Mouse (Mus musculus) lung, embryonic 14.5 days (tissue): ENCODE measurements around the gene Svs1. TPM values are rescaled to one million over a fixed set of nuclear protein-coding genes. Genes with fewer than 3 reads are reported as not detected.

Experiments used
- ATAC-seq: fragments of 200-750 bp; cut with Nextera tagmentation; 2 replicates; pipeline ENCODE4 v1.8.0; 2017; ENCODE audit warnings: mild to moderate bottlenecking, moderate TSS enrichment, moderate library complexity; ENCODE audit not compliant: insufficient read depth
- DNase-seq: peaks from one replicate; pipeline ENCODE4 v3.0.0-alpha.2; 2015
- H3K27ac ChIP-seq: fragments of 300-500 bp; sonication (generic); 2 replicates; pipeline ENCODE4 v1.5.1; 2014; ENCODE audit warnings: low read depth, mild to moderate bottlenecking, moderate library complexity
- H3K27me3 ChIP-seq: fragments of 300-500 bp; sonication (generic); 2 replicates; pipeline ENCODE4 v1.6.1; 2014; ENCODE audit warnings: low read length, control low read depth; ENCODE audit not compliant: insufficient read depth
- H3K36me3 ChIP-seq: fragments of 300-500 bp; sonication (generic); 2 replicates; pipeline ENCODE4 v1.6.1; 2014; ENCODE audit warnings: control low read depth; ENCODE audit not compliant: insufficient read depth
- H3K4me1 ChIP-seq: fragments of 300-500 bp; sonication (generic); 2 replicates; pipeline ENCODE4 v1.6.1; 2014; ENCODE audit warnings: antibody characterized with exemption, control low read depth; ENCODE audit not compliant: insufficient read depth
- H3K4me2 ChIP-seq: fragments of 300-500 bp; sonication (generic); 2 replicates; pipeline ENCODE4 v1.6.1; 2014; ENCODE audit warnings: mild to moderate bottlenecking
- H3K4me3 ChIP-seq: fragments of 300-500 bp; sonication (generic); 2 replicates; pipeline ENCODE4 v1.5.1; 2014; ENCODE audit warnings: low read depth, low read length
- H3K9ac ChIP-seq: fragments of 300-500 bp; sonication (generic); 2 replicates; pipeline ENCODE4 v1.6.1; 2014
- H3K9me3 ChIP-seq: fragments of 300-500 bp; sonication (generic); 2 replicates; pipeline ENCODE4 v1.6.1; 2016; ENCODE audit warnings: low read depth, low read length, control low read depth
- CTCF ChIP-seq: IDR thresholded peaks from 2 replicates; pipeline ENCODE4 v1.5.1; 2016; ENCODE audit warnings: antibody characterized with exemption, low read depth
- WGBS: fragments of 180-500 bp; shearing (Covaris S2); extraction: QIAGEN DNeasy Blood & Tissue Kit; methylation state at CpG from one replicate; pipeline ENCODE4 v1.1.7; 2014; 5-methylcytosine and 5-hydroxymethylcytosine counted together
- polyA plus RNA-seq: library from polyadenylated mRNA; unstranded; fragments of >200 nt; fragmentation: Nextera tagmentation; extraction: Ambion mirVana; gene quantifications from 2 replicates; pipeline ENCODE4 v1.2.1, GENCODE M21; 2014

The Svs1 gene
- polyA plus RNA-seq, 1 experiment from 2014 or later, result not detected

DNA sequence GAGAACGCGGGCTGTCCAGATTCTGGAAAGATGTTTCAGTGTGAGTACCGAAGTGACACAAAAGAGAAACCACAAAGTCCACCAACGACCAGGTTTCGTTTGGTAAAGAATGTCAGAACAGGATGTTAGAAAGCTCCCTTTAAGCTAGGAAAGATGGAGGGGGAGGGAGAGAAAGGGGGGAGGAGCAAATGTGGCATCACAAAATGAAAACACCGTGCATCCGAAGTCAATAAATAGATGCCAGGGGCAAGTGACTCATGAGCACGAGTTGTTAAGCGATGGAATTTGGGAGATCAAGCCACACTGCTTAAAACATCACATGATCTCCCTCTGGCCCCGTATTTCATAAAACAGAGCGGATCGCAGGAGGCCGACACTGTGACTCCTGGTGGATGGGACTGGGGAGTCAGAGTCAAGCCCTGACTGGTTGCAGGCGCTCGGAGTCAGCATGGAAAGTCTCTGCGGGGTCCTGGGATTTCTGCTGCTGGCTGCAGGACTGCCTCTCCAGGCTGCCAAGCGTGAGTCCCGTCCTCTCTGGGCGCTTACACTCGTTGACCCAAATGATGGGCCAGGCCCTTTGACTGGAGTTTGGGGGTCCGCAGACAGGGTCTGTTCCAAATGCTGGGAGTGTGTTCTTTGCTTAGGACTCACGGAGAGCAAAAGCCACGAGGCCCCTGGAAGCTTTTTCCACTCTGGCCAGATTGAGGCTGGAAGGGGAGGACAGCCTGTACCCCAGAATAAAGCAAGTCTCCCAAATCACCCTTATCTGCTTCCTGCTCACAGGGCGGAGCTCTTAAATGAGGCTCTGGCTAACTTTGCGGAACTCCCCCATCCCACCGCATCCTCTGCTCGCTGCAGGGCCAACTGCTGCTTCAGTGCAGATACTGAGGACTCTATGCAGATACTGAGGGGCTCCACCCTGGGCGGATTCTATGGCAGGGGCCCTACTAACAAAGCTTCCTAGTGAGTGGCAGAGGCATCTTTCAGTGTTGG lies 49.9 kb downstream of the Svs1 start, which contains the start of gene Gpnmb:
Gene Gpnmb (plus strand): TSS at position 272 of the 993 bp plus-strand sequence.
- H3K9me3 ChIP-seq, result no peaks in the 10 kb centered on the region
- no peak within 1 kb of the TSS for H3K9ac ChIP-seq
- no peaks in the 10 kb centered on the region for H3K4me1 ChIP-seq
- 0 out of 2 replicates have a peak, but pooled peaks cover 6% of the 10 kb centered on the region for H3K27me3 ChIP-seq
- ATAC-seq, result no peak
- peak within 1 kb of the TSS; percentile 45 for H3K4me2 ChIP-seq
- 0 out of 2 replicates have a peak within 1 kb of the TSS, but pooled peaks have one; percentile 6 for H3K4me3 ChIP-seq
- peak; percentile 26 for DNase-seq
- no peak within 1 kb of the TSS for H3K27ac ChIP-seq
- no peak for TF ChIP-seq CTCF
- WGBS, result 37% methylated on average over 28 of the region's 28 CpGs
- no peaks in the 10 kb centered on the region for H3K36me3 ChIP-seq

- H3K27ac ChIP-seq, result no peak overlapping the region
- WGBS, result 63% methylated on average over 12 of the region's 12 CpGs
- DNase-seq (no peak), ATAC-seq (no peak)
- H3K36me3 ChIP-seq, result no peaks in the 10 kb centered on the region
- H3K27me3 ChIP-seq, result 0 out of 2 replicates have a peak, but pooled peaks cover 6% of the 10 kb centered on the region
- no peak overlapping the region for H3K9ac ChIP-seq
- no peaks in the 10 kb centered on the region for H3K4me1 ChIP-seq
- H3K4me3 ChIP-seq, result no peak overlapping the region
- H3K9me3 ChIP-seq, result no peaks in the 10 kb centered on the region
- TF ChIP-seq CTCF, result no peak
- H3K4me2 ChIP-seq, result no peak overlapping the region
Observed at GRCm38 (mm10) chr6:49037268-49037662, 50.6 kb downstream of the Svs1 start.

GRCm38 (mm10) chr6:49039470-49040180 lies 53.0 kb downstream of the Svs1 start:
- no peak overlapping the region for H3K27ac ChIP-seq
- DNase-seq (peak; percentile 88), ATAC-seq (0 out of 2 replicates have a peak, but pooled peaks have one; percentile 57)
- H3K27me3 ChIP-seq, result 0 out of 2 replicates have a peak, but pooled peaks cover 6% of the 10 kb centered on the region
- H3K4me3 ChIP-seq, result peak overlapping the region; percentile 29
- H3K9me3 ChIP-seq, result no peaks in the 10 kb centered on the region
- H3K4me2 ChIP-seq, result peak overlapping the region; percentile 55
- peak overlapping the region; percentile 52 for H3K9ac ChIP-seq
- TF ChIP-seq CTCF, result peak; percentile 72
- H3K4me1 ChIP-seq, result no peaks in the 10 kb centered on the region
- WGBS, result 11% methylated on average over 18 of the region's 18 CpGs
- H3K36me3 ChIP-seq, result no peaks in the 10 kb centered on the region

Other genes with a start within 250 kb of the Svs1 start
- 35.3 and 37.2 TPM in 2 replicates for gene Gimap1, start 247.8 kb upstream of the Svs1 start, polyA plus RNA-seq
- gene Gimap5, start 240.7 kb upstream of the Svs1 start, polyA plus RNA-seq, result 20.7 and 21.7 TPM in 2 replicates
- not detected in 2 replicates for gene Gimap3, start 216.0 kb upstream of the Svs1 start, polyA plus RNA-seq
- gene Tmem176a, start 145.9 kb upstream of the Svs1 start, polyA plus RNA-seq, result 213 and 226 TPM in 2 replicates
- 387 and 409 TPM in 2 replicates for gene Tmem176b, start 145.4 kb upstream of the Svs1 start, polyA plus RNA-seq
- gene Aoc1, start 114.0 kb upstream of the Svs1 start, polyA plus RNA-seq, result not detected in 2 replicates
- not detected in 2 replicates for gene 1600015I10Rik, start 57.0 kb upstream of the Svs1 start, polyA plus RNA-seq
- gene Doxl2, start 11.9 kb upstream of the Svs1 start, polyA plus RNA-seq, result not detected in 2 replicates
- gene Gpnmb, start 49.7 kb downstream of the Svs1 start, polyA plus RNA-seq, result 0.21 and 0.35 TPM in 2 replicates
- 69.7 and 75.3 TPM in 2 replicates for gene Malsu1, start 86.9 kb downstream of the Svs1 start, polyA plus RNA-seq
- gene Igf2bp3, start 228.1 kb downstream of the Svs1 start, polyA plus RNA-seq, result 62.4 and 67.5 TPM in 2 replicates